Mouse (Mus musculus) thymus, postnatal 25 days (tissue): Measurements from ENCODE around the gene Jak2.
A peak's percentile ranks its signal among the peaks of the same experiment; 100 is the strongest.

Experiments
- DNase-seq: peaks from one replicate; pipeline ENCODE4 v3.0.0; 2022

Jak2 gene

GRCm38 (mm10) chr19:29251191-29251957, at the start of gene Jak2:
Jak2 (plus strand) TSS chr19:29251828.
- peak; percentile 93 for DNase-seq

- no peak for DNase-seq
Measured at GRCm38 (mm10) chr19:29203337-29203736, 48.3 kb upstream of the Jak2 start.

- DNase-seq: no peak
Measured at GRCm38 (mm10) chr19:29204583-29204982, 47.0 kb upstream of the Jak2 start.

GRCm38 (mm10) chr19:29205267-29205666, 46.4 kb upstream of the Jak2 start:
- no peak for DNase-seq

- peak; percentile 13 for DNase-seq
Measured at GRCm38 (mm10) chr19:29209898-29210297, 41.7 kb upstream of the Jak2 start.

GRCm38 (mm10) chr19:29210319-29210718, 41.3 kb upstream of the Jak2 start:
- no peak for DNase-seq

- no peak for DNase-seq
Measured at GRCm38 (mm10) chr19:29215811-29216509, 35.7 kb upstream of the Jak2 start.

GRCm38 (mm10) chr19:29221867-29222266, 29.8 kb upstream of the Jak2 start:
- DNase-seq: no peak

GRCm38 (mm10) chr19:29224968-29225367, 26.7 kb upstream of the Jak2 start:
- no peak for DNase-seq

- DNase-seq: no peak
Measured at GRCm38 (mm10) chr19:29226996-29227395, 24.6 kb upstream of the Jak2 start.

GRCm38 (mm10) chr19:29227941-29228590, 23.6 kb upstream of the Jak2 start:
- peak; percentile 30 for DNase-seq

GRCm38 (mm10) chr19:29228989-29229388, 22.6 kb upstream of the Jak2 start:
- DNase-seq: no peak

GRCm38 (mm10) chr19:29232738-29233137, 18.9 kb upstream of the Jak2 start:
- no peak for DNase-seq

GRCm38 (mm10) chr19:29236658-29237385, 14.8 kb upstream of the Jak2 start:
- DNase-seq: peak; percentile 39

GRCm38 (mm10) chr19:29238171-29238570, 13.5 kb upstream of the Jak2 start:
- no peak for DNase-seq

GRCm38 (mm10) chr19:29239513-29240235, 12.0 kb upstream of the Jak2 start:
- DNase-seq: no peak

- DNase-seq: no peak
Measured at GRCm38 (mm10) chr19:29240676-29241075, 11.0 kb upstream of the Jak2 start.

GRCm38 (mm10) chr19:29241581-29241980, 10.0 kb upstream of the Jak2 start:
- DNase-seq: no peak

- no peak for DNase-seq
Measured at GRCm38 (mm10) chr19:29249933-29250332, 1.7 kb upstream of the Jak2 start.

GRCm38 (mm10) chr19:29251958-29252801, 552 bp downstream of the Jak2 start:
- peak; percentile 63 for DNase-seq

GRCm38 (mm10) chr19:29252831-29253545, 1.4 kb downstream of the Jak2 start:
- DNase-seq: peak; percentile 29
